Mouse (Mus musculus): Measurements from ENCODE around the gene Ppp4r2.

DNA sequence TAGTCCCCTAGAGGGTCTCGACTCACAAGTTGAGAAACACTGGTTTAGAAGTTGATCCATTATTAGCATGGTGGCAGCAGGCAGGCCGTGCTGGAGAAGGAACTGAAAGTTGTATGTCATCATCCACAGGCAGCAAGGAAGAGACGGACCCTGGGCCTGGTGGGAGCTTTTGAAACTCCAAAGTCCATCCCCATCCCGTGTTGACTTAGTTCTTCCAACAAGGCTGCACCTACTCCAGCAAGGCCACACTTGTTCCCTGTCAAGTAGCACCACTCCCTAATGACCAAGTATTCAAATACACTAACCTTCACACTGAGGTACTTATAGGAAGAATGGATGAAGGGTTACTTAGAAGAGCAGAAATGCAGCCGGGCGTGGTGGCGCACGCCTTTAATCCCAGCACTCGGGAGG is 17.3 kb downstream of the Ppp4r2 start:
- TF ChIP-seq CTCF (IDR thresholded peaks at IDR 0.05; ENCODE audit: low read depth), result no peak
- TF ChIP-seq EP300 (IDR thresholded peaks at IDR 0.05; ENCODE audit: low read depth), result no peak

All from liver, embryonic 14.5 days (tissue).